Mouse (Mus musculus) adrenal gland, adult 8-10 months (tissue): ENCODE measurements at regions not wholly inside any gene's neighbourhood (a gene's known extent, or its start where the extent isn't known, plus 50 kb on each side); places are given as distances from the start of the nearest gene placed in this dataset.
A peak's percentile ranks its signal among the peaks of the same experiment; 100 is the strongest.

Experiments used
- DNase-seq: peaks from one replicate; pipeline ENCODE4 v3.0.0; 2022

DNA sequence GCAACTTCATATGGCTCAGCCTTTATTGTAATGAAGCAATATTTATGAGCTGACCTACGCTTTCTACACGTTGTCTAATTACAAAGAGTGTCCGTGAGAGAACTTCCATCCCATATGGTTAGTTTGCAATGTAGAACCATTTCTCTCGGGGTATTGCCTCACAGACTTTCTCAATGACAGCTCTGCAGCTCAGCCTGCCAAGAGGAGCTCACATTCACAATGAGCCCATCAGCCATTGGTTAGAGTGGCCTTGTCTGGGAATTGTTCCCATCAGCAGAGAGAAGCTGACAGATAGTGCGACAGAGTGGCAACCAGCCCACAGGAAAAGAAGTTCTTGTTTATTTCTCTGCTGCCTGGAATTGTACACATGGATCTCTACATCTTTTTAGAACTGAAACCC, 409.7 kb downstream of the Zfp704 start:
- peak; percentile 38 for DNase-seq

GRCm38 (mm10) chr3:9198652-9199332, 411.1 kb downstream of the Zfp704 start:
- DNase-seq = no peak

DNA sequence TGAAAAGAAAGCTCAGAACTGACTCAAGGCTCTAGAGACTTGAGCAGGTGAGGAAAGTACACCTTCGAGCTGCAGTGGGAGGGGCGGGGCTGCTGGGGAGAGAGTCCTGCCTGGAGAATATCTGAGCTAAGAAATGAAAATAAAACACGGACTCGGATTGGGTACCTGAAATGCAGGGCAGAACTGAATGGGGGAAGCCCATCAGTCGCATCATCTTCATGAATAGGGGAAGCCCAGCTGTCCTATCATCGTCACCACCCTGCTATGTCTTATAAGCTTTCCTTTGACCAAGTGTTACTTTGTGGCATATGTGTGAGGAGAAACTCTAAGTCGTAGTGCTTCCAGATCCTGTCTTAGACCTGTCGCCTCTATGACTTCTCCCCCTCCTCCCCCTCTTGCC, 414.1 kb downstream of the Zfp704 start:
- DNase-seq = no peak

DNA sequence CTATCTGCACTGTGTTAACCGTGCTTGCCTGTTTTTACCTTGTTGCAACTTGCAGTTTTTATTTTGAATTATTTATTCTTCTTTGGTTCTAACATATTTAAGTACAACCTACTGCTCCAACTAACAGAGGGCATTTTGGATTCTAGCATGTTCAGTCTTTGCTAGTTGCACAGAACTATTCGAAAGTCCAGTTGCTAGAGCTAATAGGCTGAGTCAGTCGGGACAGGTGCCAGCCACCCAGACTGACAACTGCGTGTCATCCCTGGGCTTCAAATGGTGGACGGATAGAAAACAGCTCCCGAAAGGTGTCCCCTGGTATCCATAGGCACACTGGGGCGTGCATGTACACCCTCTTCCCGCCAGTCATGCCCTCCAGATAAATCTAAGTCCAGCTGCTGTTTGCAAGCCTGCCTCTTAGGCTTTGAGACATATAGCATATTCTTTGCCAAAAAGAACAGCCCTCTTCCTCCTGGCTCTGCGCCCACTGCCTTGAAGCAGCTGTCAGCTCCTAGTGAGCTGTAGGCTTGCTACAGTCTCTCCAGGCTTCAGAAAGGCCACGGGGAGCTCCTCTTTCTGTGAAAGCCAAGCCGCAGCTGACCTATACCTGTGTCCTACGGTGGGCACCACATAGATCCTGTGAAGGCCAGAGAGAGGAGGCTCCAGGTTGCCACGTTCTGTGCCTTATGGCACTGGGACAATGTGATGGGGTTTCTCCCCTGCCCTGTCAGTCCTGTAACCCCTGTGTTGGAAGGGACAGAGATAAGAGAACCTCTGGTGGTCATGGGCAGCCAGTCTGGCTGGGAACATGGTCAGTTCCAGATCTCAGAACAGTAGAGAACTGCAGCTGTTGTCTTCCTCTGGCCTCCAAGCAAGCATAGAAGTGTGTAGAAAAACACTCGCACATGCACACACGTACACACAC, 420.3 kb downstream of the Zfp704 start:
- DNase-seq = peak; percentile 14

DNA sequence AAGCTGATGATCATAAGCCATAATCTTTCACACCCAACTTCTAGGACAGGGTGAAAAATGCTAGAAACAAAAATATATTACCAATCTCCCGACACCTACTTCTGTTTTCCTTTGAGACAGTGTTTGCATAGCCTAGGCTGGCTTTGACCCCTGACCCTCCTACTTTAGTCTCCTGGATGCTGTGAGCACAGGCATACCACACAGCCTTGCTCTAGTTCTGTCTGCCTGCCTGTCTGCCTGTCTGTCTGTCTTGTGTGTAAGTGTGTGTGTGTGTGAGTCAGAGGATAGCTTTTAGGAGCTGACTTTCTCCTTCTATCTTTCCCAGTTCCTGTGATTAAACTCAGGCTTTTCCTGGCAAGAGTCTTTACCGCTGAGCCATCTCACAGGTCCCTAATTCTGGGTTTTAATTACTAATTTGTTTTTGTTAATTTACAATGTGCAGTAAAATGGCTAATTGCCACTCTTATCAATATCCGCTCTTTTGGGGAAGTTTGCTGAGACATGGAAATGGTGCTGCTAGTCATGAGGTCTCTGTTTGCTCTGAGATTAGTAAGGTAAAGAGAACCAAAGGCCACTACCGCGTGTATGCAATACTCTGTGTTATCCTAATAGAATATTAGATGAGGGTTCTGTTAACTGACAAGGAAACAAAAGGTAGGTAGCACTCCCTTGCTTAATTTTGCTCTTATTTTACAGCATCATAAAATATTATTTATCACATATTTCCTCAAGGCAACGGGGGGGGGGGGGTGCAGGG, 423.3 kb downstream of the Zfp704 start:
- no peak for DNase-seq

DNA sequence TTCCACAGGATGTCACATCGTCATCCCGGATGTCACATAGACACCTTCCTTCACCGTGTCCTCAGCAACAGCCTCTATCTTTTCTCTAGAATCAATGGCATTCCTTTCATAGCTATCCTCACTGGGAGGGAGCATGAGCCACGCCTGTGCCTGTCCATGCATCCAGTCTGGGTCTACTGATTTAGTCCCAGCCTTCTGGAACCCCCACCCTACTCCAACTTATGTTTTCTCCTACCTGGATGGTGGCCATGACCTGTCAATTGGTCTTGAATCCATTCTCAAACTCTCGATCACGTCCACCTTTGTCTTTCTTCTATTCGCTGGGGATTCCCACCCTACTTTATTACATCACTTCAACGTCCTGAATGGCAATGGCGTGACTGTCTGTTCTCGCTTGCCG, 428.3 kb downstream of the Zfp704 start:
- DNase-seq = no peak

GRCm38 (mm10) chr3:9179641-9180040, 430.2 kb downstream of the Zfp704 start:
- no peak for DNase-seq

DNA sequence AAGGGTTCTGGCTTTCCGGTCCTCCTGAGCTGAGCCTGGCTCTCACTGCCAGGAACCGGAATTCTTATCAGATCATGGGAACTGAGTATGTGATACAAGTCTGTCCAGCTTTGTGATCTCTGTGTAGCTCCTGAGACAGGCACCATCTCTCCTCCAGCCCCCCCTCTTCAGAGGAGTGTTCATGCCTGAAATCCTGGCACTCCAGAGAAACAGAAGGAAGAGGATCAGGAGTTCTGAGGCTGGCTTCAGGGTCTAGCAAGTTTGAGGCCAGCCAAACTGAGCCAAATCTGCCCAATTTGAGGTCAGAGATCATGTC, 435.4 kb downstream of the Zfp704 start:
- DNase-seq = no peak

- DNase-seq = peak; percentile 20
Measured at GRCm38 (mm10) chr3:9173643-9174516, 436.0 kb downstream of the Zfp704 start.

GRCm38 (mm10) chr3:9171970-9172369, 437.9 kb downstream of the Zfp704 start:
- DNase-seq = no peak

DNA sequence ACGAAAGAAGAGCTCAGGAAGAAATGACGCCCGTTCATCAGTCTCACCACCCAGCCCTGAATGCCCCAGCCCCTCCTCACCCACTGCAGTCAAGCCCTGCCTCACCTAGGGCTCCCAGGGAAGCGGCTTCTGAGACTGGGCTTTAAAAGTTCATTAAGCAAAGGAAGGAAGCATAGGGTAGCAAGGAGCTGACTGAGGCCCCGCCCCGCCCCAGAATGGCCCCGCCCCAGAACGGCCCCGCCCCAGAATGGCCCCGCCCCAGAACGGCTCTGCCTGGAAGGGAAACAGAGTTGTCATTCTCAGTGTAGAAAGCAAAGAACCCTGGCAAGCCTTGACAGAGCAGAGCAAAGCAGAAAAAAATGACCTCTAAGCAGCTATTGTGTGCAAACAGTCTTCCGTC, 440.9 kb downstream of the Zfp704 start:
- DNase-seq = no peak

GRCm38 (mm10) chr3:9159073-9159472, 450.8 kb downstream of the Zfp704 start:
- no peak for DNase-seq

DNA sequence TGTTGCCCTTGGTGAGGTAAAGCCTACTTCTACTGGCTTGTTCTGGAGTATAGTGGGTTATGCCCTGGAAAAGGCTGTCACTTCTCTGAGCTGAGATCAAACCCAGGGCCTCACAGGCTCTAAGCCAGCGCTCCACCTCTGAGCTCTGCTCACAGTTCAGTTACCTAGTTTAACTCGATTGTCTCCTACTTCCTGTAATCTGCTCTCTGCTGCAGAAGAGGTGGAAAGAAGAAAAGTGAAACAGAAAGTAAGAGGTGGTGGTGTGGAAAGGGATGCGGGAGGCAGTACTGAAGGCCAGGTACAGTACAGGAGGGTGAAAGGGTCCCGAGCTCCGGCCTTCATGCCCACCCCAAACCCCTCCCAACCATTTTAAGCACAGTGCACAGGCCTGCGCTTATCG, 455.7 kb downstream of the Zfp704 start:
- DNase-seq = no peak

DNA sequence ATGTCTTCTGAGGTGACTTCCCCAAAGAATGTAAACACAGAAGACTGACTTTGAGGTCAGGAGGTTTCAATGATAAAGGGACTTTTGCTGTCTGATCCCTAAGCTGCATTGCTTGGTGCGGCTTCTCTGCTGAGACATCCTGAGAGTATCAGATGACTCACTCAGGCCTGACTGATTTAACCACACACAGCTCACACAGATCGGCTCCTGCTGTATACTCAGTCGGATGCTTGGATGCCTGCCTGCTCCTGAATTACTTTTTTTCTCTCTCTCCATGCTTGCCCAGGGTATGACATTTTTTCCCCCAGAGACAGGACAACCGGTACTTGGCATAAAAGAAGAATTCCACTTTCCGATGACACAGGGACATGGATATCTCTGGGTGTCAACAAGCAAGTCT, 456.2 kb downstream of the Zfp704 start:
- DNase-seq = no peak

DNA sequence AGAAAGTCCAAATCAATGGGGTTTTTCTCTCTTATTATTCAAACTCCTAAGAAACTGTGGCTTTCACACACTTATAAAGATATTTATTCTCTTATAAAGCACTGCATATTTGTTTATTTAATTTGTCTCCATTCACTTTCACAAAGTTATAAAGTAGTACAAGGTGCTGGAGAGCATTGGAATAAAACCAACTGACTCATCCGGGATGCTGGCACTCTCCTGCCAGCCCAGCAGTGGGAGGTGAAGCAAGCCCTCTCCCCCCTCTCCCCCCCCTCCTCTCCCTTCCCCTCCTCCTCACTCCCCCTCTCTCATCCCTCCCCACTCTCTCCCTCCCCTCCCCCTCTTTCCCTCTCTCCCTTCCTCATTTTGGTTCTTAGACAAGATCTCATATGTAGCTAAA, 457.6 kb downstream of the Zfp704 start:
- DNase-seq = no peak

DNA sequence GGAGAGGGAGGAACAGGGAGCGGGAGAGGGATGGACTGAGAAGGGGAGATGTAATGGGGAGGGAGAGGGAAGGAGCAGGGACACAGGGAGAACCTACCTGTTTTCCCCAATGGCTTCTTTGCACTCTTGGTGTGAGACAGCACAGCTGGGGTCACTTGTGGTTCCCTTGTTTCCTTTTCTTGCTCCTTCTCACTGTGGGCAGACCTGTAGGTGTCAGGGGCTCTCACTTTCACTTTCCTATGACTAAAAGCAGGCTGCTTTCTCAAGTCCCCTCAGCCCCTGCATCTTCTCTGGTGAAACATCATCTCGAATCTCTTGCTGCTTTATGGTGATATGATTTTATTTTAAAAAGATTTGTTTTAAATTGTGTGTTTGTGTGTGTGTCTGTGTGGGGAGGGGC, 458.3 kb downstream of the Zfp704 start:
- no peak for DNase-seq

DNA sequence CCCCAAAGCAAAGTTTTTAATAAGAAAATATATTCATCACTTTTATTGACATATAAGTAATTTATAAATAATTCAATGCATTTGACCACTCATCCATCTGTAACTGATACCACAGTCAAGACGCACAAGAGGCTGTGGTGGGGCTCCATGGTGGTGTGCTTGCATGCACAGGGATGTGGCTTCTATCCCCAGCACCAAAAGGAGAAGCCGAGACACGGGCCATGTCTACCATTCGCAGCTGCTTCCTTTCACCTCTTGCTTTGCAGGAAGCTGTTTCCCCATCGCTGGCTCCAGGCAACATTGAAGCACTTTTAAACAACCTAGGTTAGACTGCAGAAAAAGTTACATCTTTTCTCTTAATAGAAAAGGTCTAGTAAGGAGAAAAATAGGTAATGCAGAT, 461.3 kb downstream of the Zfp704 start:
- no peak for DNase-seq

DNA sequence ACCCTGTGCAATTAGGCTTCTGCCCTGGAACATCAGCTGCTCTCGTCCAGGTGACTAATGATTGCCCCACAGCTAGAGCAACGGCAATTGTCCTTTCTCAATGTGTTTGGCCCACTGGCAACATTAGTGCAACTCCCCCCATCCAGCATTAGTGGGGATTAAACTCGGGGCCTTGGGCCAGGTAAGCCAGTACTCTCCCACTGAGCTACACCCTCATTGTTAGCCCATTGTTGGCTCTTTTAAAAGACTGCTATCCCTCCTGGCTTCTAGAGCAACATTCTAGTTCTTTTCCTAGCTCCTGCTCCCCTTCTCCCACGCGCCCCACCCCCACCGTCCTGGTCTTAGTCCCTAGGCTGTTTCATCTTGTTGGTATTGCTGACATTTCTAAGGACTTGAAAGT, 463.4 kb downstream of the Zfp704 start:
- no peak for DNase-seq

DNA sequence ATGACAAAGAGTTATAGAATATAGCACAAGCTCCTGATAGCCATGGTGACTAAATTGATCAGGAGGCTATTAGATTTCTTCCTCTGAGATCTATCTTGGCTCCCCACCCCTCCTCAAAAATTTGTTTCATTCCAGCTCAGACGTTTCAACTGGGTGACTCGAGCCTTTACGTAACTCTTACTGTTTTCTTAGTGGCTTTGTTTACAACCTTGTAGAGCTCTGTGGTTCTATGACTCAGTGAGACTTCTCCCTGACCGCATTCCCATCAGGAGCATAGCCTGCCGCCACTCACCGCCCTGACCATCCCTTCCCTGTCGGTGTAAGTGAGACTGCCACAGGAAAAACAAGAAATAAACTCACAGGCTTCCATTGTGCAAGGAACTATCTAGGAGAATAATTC, 464.3 kb downstream of the Zfp704 start:
- DNase-seq = no peak

DNA sequence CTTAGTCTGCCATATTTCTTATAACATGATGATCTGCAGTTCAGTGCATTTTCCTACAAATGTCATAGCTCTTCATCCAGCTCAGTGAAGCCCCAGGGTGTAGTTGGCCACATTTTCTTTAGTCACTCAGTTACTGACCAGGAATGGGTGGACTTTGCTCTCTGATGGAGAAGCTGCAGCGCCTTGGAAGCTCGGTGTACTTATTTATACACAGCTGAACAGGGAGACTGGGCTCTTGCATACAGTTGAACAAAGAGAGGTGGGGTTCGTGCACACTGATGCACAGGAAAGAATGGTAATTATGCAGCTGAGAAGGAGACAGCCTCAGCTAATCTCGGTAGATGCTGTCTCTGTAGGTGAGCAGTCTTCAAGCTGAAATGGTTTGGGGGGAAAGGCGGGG, 468.0 kb downstream of the Zfp704 start:
- no peak for DNase-seq

DNA sequence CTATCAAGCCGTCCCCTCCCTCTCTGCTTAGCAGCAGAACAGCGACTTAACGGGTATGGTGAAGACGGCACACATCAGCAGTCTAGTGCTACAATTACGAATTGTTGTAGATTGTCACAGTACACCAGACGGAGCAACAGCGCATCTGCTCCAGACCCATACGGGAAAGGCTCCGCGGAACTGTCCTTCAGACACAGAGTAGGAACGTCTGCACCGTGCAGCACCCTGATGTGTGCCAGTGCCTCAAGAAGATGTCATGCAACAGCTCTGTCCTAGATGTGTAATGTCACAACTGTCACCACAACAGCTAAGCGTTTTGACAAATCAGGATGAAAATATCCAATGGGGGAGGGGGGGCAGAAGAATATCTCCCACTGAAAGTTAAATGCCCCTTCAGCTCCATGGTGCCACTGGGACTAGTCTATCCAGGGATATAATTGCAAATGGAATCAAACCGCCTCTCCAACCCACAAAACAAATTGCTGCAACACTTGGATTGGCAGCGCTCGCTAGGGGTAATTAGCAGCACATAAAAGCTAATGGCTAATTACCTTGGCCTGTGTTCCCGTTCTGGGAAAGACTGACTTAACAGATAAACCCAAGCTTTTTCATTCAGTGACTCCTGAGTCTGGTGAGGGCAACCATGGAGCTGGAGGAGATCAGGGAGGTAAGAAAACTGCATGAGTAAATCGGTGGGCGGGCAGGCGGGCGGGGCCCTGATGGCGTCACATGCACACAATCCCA, 472.6 kb downstream of the Zfp704 start:
- no peak for DNase-seq

DNA sequence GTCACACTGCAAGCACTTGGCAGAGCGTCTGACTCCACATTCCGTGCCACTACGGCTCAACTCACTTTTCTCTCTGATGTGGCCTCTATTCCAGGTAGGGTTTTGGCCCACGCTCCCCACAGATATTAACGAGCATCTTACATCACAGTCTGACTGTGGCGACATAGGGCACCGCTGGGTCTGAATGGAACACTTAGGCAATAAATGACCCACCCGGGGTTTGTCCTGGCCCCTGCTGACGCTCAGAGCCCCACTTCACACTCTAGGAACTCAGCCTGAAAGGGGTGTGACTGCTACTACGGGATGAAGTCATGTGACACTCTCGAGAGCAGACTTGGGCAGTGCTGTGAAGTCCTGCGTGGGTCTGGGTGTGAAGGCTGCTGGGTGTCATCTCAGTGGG, 475.9 kb downstream of the Zfp704 start:
- no peak for DNase-seq
